Mouse (Mus musculus): ENCODE results near the gene Fgfr2. TPM values are rescaled to one million over a fixed set of nuclear protein-coding genes. Genes with fewer than 3 reads are reported as not detected.
A peak's percentile ranks its signal among the peaks of the same experiment; 100 is the strongest.

Gene Fgfr2
- polyA plus RNA-seq, 1 experiment from 2014 or later: 86.9 TPM

- H3K4me1 ChIP-seq (ENCODE audit: control insufficient read depth, insufficient read depth, low read length): peaks cover 9% of the 10 kb centered on the region
- H3K4me3 ChIP-seq (ENCODE audit: low read depth, low read length): peak within 1 kb of the TSS; percentile 51
- peak within 1 kb of the TSS; percentile 70 for H3K4me2 ChIP-seq (ENCODE audit: low read depth)
- H3K9ac ChIP-seq (ENCODE audit: low read length): peak within 1 kb of the TSS; percentile 69
- H3K27ac ChIP-seq (ENCODE audit: low read depth, low read length): no peak within 1 kb of the TSS
- peak; percentile 83 for ATAC-seq (ENCODE audit: insufficient read depth, low FRiP score, low TSS enrichment)
- peak; percentile 88 for DNase-seq (ENCODE audit: low spot score)
- H3K36me3 ChIP-seq (ENCODE audit: control insufficient read depth, insufficient read depth, low read length): no peaks in the 10 kb centered on the region
- no peaks in the 10 kb centered on the region for H3K27me3 ChIP-seq (ENCODE audit: control insufficient read depth, insufficient read depth, low read length)
- no peaks in the 10 kb centered on the region for H3K9me3 ChIP-seq (ENCODE audit: control insufficient read depth, low read length)
- WGBS: 7% methylated on average over 44 of the region's 44 CpGs
Observed at GRCm38 (mm10) chr7:132610468-132611318, 512.5 kb downstream of the Fgfr2 start, which contains the start of gene Lhpp. Lhpp (plus strand) TSS chr7:132610638.

- Histone ChIP-seq H3K4me2 (ENCODE audit: low read depth) (no peak overlapping the region), H3K4me1 (ENCODE audit: control insufficient read depth, insufficient read depth, low read length) (0 out of 2 replicates have a peak, but pooled peaks cover 3% of the 10 kb centered on the region), H3K27ac (ENCODE audit: low read depth, low read length) (no peak overlapping the region), H3K36me3 (ENCODE audit: control insufficient read depth, insufficient read depth, low read length) (no peaks in the 10 kb centered on the region), H3K27me3 (ENCODE audit: control insufficient read depth, insufficient read depth, low read length) (0 out of 2 replicates have a peak, but pooled peaks cover 4% of the 10 kb centered on the region), H3K9ac (ENCODE audit: low read length) (no peak overlapping the region), H3K9me3 (ENCODE audit: control insufficient read depth, low read length) (no peaks in the 10 kb centered on the region), H3K4me3 (ENCODE audit: low read depth, low read length) (no peak overlapping the region)
- DNase-seq (ENCODE audit: low spot score) (no peak), ATAC-seq (ENCODE audit: insufficient read depth, low FRiP score, low TSS enrichment) (no peak)
- WGBS: 98% methylated on average over 4 of the region's 4 CpGs
Observed at GRCm38 (mm10) chr7:132608316-132609020, 514.7 kb downstream of the Fgfr2 start.

DNA sequence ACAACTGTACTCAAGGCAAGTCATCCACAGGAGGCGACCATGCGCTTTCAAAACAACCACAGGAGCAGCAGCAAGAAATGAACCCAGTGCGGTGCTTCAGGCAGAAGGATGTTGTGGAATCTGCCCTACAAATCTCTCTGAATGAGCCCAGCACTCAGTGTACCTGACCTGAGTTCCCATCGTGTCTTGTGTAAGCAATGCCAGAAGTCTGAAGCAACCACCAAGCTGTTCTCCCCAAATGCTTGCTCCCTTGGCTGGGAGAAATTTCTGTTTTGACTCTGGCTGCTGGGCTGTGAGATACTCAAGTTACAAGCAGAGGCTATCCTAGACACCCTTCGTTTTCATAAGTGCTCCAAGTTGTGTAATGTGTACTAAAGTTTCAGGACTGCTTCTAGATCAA lies 517.5 kb downstream of the Fgfr2 start:
- peaks cover 11% of the 10 kb centered on the region for H3K27me3 ChIP-seq (ENCODE audit: control insufficient read depth, insufficient read depth, low read length)
- ATAC-seq (ENCODE audit: insufficient read depth, low FRiP score, low TSS enrichment): no peak

GRCm38 (mm10) chr7:132604720-132605119 lies 518.4 kb downstream of the Fgfr2 start:
- Histone ChIP-seq H3K4me2 (ENCODE audit: low read depth) (no peak overlapping the region), H3K27ac (ENCODE audit: low read depth, low read length) (no peak overlapping the region), H3K9me3 (ENCODE audit: control insufficient read depth, low read length) (no peaks in the 10 kb centered on the region), H3K27me3 (ENCODE audit: control insufficient read depth, insufficient read depth, low read length) (peaks cover 20% of the 10 kb centered on the region), H3K36me3 (ENCODE audit: control insufficient read depth, insufficient read depth, low read length) (no peaks in the 10 kb centered on the region), H3K4me3 (ENCODE audit: low read depth, low read length) (no peak overlapping the region), H3K9ac (ENCODE audit: low read length) (no peak overlapping the region), H3K4me1 (ENCODE audit: control insufficient read depth, insufficient read depth, low read length) (peaks cover 8% of the 10 kb centered on the region; the same call in 1 of the 2 replicates)
- WGBS: 90% methylated on average over 4 of the region's 4 CpGs
- DNase-seq (ENCODE audit: low spot score) (no peak), ATAC-seq (ENCODE audit: insufficient read depth, low FRiP score, low TSS enrichment) (no peak)

More for the DNA sequence above, 517.5 kb downstream of the Fgfr2 start:
- no peak for DNase-seq (ENCODE audit: low spot score)
- Histone ChIP-seq H3K4me3 (ENCODE audit: low read depth, low read length) (no peak overlapping the region), H3K9me3 (ENCODE audit: control insufficient read depth, low read length) (no peaks in the 10 kb centered on the region), H3K4me1 (ENCODE audit: control insufficient read depth, insufficient read depth, low read length) (0 out of 2 replicates have a peak, but pooled peaks cover 6% of the 10 kb centered on the region), H3K4me2 (ENCODE audit: low read depth) (no peak overlapping the region), H3K36me3 (ENCODE audit: control insufficient read depth, insufficient read depth, low read length) (no peaks in the 10 kb centered on the region), H3K9ac (ENCODE audit: low read length) (no peak overlapping the region), H3K27ac (ENCODE audit: low read depth, low read length) (no peak overlapping the region)
- 61% methylated on average over 5 of the region's 5 CpGs for WGBS

GRCm38 (mm10) chr7:132600926-132601325 lies 522.2 kb downstream of the Fgfr2 start:
- peaks cover 58% of the 10 kb centered on the region for H3K27me3 ChIP-seq (ENCODE audit: control insufficient read depth, insufficient read depth, low read length)
- WGBS: 8% methylated on average over 8 of the region's 8 CpGs
- ATAC-seq (ENCODE audit: insufficient read depth, low FRiP score, low TSS enrichment) (no peak), DNase-seq (ENCODE audit: low spot score) (no peak)
- no peak overlapping the region for H3K4me3 ChIP-seq (ENCODE audit: low read depth, low read length)
- no peaks in the 10 kb centered on the region for H3K9me3 ChIP-seq (ENCODE audit: control insufficient read depth, low read length)
- no peak overlapping the region for H3K27ac ChIP-seq (ENCODE audit: low read depth, low read length)
- no peaks in the 10 kb centered on the region for H3K36me3 ChIP-seq (ENCODE audit: control insufficient read depth, insufficient read depth, low read length)
- no peak overlapping the region for H3K9ac ChIP-seq (ENCODE audit: low read length)
- H3K4me1 ChIP-seq (ENCODE audit: control insufficient read depth, insufficient read depth, low read length): peaks cover 23% of the 10 kb centered on the region
- no peak overlapping the region for H3K4me2 ChIP-seq (ENCODE audit: low read depth)

- H3K36me3 ChIP-seq (ENCODE audit: control insufficient read depth, insufficient read depth, low read length): no peaks in the 10 kb centered on the region
- ATAC-seq (ENCODE audit: insufficient read depth, low FRiP score, low TSS enrichment) (no peak), DNase-seq (ENCODE audit: low spot score) (no peak)
- H3K4me1 ChIP-seq (ENCODE audit: control insufficient read depth, insufficient read depth, low read length): peaks cover 23% of the 10 kb centered on the region
- no peak overlapping the region for H3K27ac ChIP-seq (ENCODE audit: low read depth, low read length)
- WGBS: 3% methylated on average over 9 of the region's 9 CpGs
- H3K4me2 ChIP-seq (ENCODE audit: low read depth): peak overlapping the region; percentile 55
- peaks cover 61% of the 10 kb centered on the region for H3K27me3 ChIP-seq (ENCODE audit: control insufficient read depth, insufficient read depth, low read length)
- H3K4me3 ChIP-seq (ENCODE audit: low read depth, low read length): peak overlapping the region; percentile 31
- H3K9me3 ChIP-seq (ENCODE audit: control insufficient read depth, low read length): no peaks in the 10 kb centered on the region
- H3K9ac ChIP-seq (ENCODE audit: low read length): no peak overlapping the region
Observed at GRCm38 (mm10) chr7:132600026-132600425, 523.1 kb downstream of the Fgfr2 start.

DNA sequence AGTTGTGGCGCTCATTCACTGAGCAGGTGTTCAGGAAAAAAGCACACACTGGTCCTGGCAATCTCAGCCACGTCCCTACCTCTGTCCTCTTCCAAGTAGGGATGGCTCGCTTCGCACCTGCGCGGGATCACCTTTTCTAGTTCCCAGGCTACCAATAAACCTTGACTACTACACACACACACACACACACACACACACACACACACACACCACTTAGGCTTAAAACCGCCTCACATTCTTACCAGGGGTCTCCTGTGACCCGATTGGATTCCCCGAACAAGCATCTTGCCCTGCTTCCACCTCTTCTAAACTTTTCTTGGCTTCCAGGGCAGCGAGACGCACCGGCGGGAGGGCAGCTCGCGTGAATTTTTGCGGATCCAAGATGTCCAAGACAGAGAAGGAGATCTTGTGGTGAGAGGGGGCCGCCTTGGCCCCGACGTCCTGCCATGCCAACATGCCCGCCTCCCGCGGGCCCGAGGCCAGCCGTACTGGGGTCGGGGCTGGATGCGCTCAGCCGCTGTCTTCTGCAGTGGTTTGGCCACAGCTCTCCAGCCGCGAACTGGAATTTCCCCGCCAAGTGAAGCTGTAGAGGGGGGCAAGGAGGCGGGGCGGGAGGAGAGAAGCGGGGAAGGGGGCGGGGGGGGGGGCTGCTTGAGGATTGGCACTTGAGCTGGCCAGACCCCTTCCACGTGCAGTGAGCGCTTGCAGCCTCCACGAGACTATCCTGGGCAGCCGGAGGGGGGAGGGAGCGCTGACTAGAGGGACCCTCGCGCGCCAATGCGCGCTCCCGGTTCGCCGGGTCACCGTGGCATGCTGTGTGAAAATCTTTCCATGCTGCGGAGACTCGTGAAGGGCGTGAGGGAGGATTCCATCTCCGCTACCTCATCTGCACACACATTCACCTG lies 523.8 kb downstream of the Fgfr2 start, which contains the start of gene Nkx1-2:
TSS of gene Nkx1-2 (minus strand) at position 567 of the 905 bp plus-strand sequence.
- peak within 1 kb of the TSS; percentile 55 for H3K4me2 ChIP-seq (ENCODE audit: low read depth)
- DNase-seq (ENCODE audit: low spot score) (peak; percentile 46), ATAC-seq (ENCODE audit: insufficient read depth, low FRiP score, low TSS enrichment) (no peak)
- H3K4me3 ChIP-seq (ENCODE audit: low read depth, low read length): peak within 1 kb of the TSS; percentile 31
- H3K27me3 ChIP-seq (ENCODE audit: control insufficient read depth, insufficient read depth, low read length): peaks cover 61% of the 10 kb centered on the region
- H3K36me3 ChIP-seq (ENCODE audit: control insufficient read depth, insufficient read depth, low read length): no peaks in the 10 kb centered on the region
- peaks cover 23% of the 10 kb centered on the region for H3K4me1 ChIP-seq (ENCODE audit: control insufficient read depth, insufficient read depth, low read length)
- WGBS: under 1% methylated on average over 47 of the region's 52 CpGs
- H3K9me3 ChIP-seq (ENCODE audit: control insufficient read depth, low read length): no peaks in the 10 kb centered on the region
- H3K9ac ChIP-seq (ENCODE audit: low read length): no peak within 1 kb of the TSS
- no peak within 1 kb of the TSS for H3K27ac ChIP-seq (ENCODE audit: low read depth, low read length)
